In genomic region chr14:34225986-34226385, GRCm38 (mm10) we compare ENCODE assay signal across 24 mouse cellular contexts. TPM values are rescaled to one million over a fixed set of nuclear protein-coding genes. Genes with fewer than 3 reads are reported as not detected.
"Had no signal": no experiment of that assay in that cellular context is flagged by ENCODE, and none has a peak within 500 bp of the region (broad histone marks: within the 10 kb centered on the region; RNA-seq: fewer than 3 reads in every experiment).

No protein-coding gene starts in this region.

- H3K27me3 ChIP-seq: hindbrain, embryonic 15.5 days had no signal

- H3K4me1 ChIP-seq: hindbrain, embryonic 13.5 days; hindbrain, embryonic 15.5 days; intestine, embryonic 15.5 days; limb, embryonic 12.5 days; liver, embryonic 13.5 days had no signal

- H3K9me3 ChIP-seq: heart, embryonic 10.5 days; heart, embryonic 13.5 days; heart, embryonic 15.5 days; hindbrain, embryonic 13.5 days; hindbrain, embryonic 15.5 days; intestine, embryonic 15.5 days; kidney, embryonic 15.5 days; limb, embryonic 12.5 days; liver, embryonic 13.5 days had no signal

- H3K4me2 ChIP-seq: heart, embryonic 13.5 days; heart, embryonic 15.5 days; hindbrain, embryonic 13.5 days; hindbrain, embryonic 15.5 days; intestine, embryonic 15.5 days; kidney, embryonic 15.5 days; limb, embryonic 12.5 days; liver, embryonic 11.5 days; liver, embryonic 13.5 days had no signal

- DNase-seq: gastrocnemius, postnatal 36 days; heart, adult 18-20 months; heart, postnatal 14 days; heart, postnatal 36 days; kidney, adult 11 months; kidney, adult 2 months; kidney, adult 9 months; kidney, postnatal 36 days; layer of hippocampus, adult 9-11 months; layer of hippocampus, postnatal 36 days; liver; liver, embryonic 13.5 days had no signal

- ATAC-seq: hindbrain, postnatal 0 days; intestine, embryonic 15.5 days had no signal

- H3K27ac ChIP-seq: heart, embryonic 10.5 days; heart, embryonic 13.5 days; heart, embryonic 15.5 days; hindbrain, embryonic 13.5 days; hindbrain, embryonic 15.5 days; hindbrain, postnatal 0 days; intestine, embryonic 15.5 days; kidney, embryonic 15.5 days; kidney, postnatal 0 days; limb, embryonic 12.5 days; liver, embryonic 13.5 days had no signal

- H3K9ac ChIP-seq: heart, embryonic 13.5 days; heart, embryonic 15.5 days; hindbrain, embryonic 13.5 days; hindbrain, embryonic 15.5 days; intestine, embryonic 15.5 days; kidney, embryonic 15.5 days; limb, embryonic 12.5 days; liver, embryonic 13.5 days had no signal

- H3K4me3 ChIP-seq: heart, embryonic 10.5 days; heart, embryonic 13.5 days; heart, embryonic 15.5 days; hindbrain, embryonic 13.5 days; hindbrain, embryonic 15.5 days; intestine, embryonic 15.5 days; kidney, embryonic 15.5 days; limb, embryonic 12.5 days; liver, embryonic 13.5 days had no signal

- H3K36me3 ChIP-seq: heart, embryonic 10.5 days; heart, embryonic 13.5 days; heart, embryonic 15.5 days; hindbrain, embryonic 13.5 days; hindbrain, embryonic 15.5 days; intestine, embryonic 15.5 days; kidney, embryonic 15.5 days; limb, embryonic 12.5 days; liver, embryonic 13.5 days had no signal

RNA-seq across cellular contexts. Expression of gene Syt15, which starts 6.6 kb away (rescaled TPM):
- total RNA-seq: hematopoietic stem cell, adult 5-6 weeks had no signal
